Mouse (Mus musculus) kidney, adult 18-20 months (tissue): ENCODE measurements around the gene Rnf152.

Source experiments
- DNase-seq: peaks from one replicate; pipeline ENCODE4 v3.0.0; 2021

Gene Rnf152

DNA sequence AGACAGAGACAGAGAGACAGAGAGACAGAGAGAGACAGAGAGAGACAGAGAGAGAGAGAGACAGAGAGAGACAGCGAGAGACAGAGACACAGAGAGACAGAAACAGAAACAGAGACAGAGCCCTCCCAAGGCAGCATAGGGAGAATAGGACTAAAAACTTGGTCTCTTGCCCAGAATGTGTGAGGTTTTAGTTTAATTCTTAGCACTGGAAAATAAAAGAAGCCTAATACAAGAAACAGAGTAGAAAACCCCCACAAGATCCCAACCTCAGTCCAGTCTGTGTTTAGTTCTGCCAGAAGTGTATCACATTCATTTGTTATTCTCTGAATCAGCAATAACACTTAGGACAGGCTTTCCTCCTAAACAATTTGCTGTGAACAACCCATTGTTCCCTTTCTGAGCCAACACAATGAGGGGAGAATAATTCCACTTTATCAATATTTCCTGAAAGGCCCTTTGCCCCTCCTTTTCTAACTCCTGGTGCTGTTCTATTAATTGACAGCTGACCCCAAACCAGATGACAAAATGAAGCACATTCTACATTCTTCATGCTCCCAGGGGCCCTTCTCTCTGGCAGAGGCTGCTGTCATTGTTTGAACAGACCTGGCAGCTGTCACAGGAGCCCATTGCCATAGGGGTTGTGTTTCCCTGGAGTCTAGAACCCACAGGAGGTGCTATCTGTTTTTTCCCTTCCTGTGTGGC, 44.5 kb downstream of the Rnf152 start:
- no peak for DNase-seq

DNA sequence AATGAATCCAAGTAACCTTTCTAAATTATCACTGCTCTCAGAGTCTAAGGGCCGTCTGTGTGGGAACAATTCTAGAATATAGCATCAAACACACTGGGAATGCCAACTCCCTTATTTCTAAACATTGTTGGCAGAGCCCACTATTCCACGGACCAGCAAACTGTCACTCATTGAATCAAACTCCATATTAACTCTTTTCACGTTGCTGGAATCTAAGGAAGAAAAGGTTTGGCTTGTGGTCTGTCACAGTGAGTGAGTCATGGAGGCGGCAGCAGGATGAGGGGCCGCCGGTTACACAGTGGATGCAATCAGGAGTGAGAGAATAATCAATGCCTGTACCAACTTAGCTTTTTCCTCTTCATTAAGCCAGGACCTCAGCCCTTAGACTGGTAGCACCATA, 54.3 kb downstream of the Rnf152 start:
- no peak for DNase-seq

- peak; percentile 30 for DNase-seq
These were observed 54.7 kb downstream of the Rnf152 start for GRCm38 (mm10) chr1:105301764-105302163.

DNA sequence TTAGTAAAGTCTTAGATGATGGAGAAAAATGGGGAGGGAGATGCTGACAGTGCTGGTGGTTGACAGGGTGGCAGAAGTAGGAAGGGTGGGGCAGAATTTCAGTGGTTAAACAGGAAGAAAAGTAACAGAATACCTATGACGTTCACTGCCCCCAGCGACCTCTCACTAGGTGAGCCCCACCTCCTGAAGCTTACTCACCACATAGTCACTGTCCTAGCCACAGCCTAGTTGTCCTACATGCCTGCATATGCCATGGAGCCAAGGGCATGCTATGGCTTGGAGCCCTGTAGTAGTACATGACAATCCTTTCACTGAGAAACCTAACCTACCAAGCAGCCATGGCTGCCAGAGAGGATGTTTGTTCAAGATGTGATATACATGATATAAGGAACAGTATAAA, 64.7 kb downstream of the Rnf152 start:
- DNase-seq = no peak

DNA sequence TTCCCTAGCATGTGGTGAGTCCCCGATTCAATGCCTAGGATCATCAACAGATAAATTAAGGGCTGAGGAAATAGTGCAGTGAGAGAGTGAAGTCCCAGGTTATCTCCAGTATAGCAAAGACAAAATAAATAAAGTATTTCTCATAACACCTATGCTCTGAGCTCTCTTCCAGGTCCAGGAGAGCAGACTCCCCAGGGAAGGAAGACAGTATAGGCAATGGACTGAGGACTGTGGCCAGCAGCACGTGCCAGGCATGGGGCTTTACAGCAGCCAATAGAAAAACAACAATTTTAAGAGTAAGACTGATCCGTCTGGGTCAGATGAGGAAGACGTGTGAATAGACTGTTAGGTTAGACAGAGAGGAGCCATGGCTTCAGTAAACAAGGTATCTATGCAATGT, 69.0 kb downstream of the Rnf152 start:
- no peak for DNase-seq

GRCm38 (mm10) chr1:105286906-105287305, 69.6 kb downstream of the Rnf152 start:
- no peak for DNase-seq

- no peak for DNase-seq
These were observed 71.5 kb downstream of the Rnf152 start for GRCm38 (mm10) chr1:105285001-105285400.

- no peak for DNase-seq
These were observed 72.4 kb downstream of the Rnf152 start for GRCm38 (mm10) chr1:105284116-105284515.

- no peak for DNase-seq
These were observed 75.2 kb downstream of the Rnf152 start for GRCm38 (mm10) chr1:105281277-105281676.

DNA sequence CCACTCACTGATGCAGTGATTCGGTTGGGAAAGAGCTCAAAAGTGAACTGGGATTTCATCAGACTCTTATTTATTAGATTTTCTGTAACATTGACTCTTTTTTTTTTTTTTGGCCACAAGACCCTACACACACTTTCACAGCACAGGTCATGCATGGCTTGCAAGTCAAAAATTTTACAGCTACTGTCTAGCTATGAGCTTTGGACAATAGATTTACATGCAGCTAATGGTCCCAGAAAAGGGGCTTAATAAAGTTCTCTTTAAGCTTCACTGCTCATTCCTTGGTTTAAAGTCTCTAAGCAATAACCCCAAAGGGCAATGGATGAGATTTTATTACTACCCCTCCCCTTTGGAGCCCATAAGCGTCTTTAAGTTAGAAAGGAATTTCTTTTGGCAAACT, 76.3 kb downstream of the Rnf152 start:
- DNase-seq = no peak

DNA sequence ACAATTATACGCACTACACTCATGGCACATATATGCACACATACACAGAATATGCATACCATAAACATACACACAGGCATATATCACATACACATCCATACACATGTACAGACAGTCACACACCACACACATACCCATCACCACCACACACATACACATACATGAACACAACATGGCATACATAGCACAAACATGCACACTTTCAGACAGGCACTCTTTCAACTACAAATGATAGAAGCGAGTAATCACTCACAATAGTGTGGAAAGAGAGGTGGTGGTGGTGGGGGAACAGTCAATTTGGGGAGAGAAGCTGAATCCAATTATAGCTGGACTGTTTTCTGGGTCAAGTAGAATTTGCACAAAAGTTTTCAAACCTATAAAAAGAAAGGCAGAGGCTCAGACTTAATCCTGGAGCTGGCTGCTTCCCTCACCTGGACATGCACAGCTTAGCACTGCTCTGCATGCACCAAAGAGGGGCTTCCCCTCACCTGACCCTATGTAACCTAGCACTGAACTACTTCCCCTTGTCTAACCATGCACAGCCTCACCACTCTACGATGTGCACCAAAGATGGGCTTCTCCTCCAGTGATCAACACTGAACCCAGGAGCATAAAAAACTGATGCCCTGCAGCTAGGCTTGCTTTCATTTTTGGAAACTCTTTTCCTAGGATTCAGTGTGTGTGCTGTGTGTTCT, 81.9 kb downstream of the Rnf152 start:
- no peak for DNase-seq

GRCm38 (mm10) chr1:105271104-105271503, 85.4 kb downstream of the Rnf152 start:
- DNase-seq = no peak

GRCm38 (mm10) chr1:105263283-105264033, 93.1 kb downstream of the Rnf152 start:
- no peak for DNase-seq

GRCm38 (mm10) chr1:105260200-105260599, 96.3 kb downstream of the Rnf152 start:
- DNase-seq = no peak

DNA sequence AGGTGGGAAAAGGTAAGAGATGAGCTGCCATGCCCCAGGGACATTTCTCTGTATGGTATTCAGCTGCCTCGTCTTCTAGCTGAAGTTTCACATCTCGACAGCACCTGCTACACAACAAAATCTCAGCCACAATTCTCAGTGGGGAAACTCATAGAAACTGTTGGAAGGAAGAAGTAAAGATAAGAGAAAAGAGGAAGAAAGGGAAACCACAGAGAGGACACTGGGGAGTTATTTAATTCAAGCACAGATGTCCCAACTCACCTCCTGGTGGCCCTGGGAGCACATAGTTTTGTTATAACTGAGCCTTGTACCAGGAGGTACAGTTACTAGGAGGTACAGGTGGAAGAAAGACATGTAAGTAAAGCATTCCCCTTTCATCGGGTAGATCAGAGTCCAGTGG, 99.3 kb downstream of the Rnf152 start:
- DNase-seq = no peak

DNA sequence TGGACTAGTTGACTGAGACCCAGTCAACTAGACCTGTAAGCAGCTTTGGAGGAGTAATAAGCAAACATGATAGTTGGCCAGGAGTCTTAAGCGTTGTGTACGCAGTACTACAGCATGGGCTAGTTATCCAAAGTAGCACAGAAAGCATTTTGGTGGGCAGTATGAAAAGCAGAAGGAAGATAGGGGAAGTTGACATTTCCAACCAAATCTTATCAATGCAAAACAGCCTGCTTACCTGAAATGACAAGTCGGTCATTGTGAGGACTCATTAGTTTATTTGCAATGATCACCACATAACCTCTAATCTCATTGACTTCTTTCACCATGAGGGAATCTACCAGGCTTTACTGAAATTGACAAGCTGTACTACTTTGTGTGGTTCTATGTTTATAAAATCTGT, 107.3 kb downstream of the Rnf152 start:
- DNase-seq = no peak

DNA sequence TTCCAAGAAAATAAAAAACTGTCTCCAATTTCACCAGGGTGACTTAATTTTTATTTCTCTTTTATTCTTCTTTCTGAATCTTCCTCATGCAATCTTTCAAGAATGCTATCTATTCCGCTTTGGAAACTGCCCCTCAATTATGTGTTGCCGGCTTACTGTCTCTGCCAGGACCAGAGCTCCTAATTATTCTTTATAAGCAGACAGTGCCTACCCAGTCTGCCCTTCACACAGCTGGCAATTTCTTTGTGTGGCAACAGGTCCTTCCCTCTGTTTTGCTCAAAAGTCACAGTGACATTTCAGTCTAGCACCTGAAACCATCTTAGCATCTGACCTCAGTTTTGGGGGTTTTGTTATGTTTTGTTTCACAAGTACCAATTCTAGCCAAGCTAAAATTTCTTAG, 109.9 kb downstream of the Rnf152 start:
- no peak for DNase-seq

DNA sequence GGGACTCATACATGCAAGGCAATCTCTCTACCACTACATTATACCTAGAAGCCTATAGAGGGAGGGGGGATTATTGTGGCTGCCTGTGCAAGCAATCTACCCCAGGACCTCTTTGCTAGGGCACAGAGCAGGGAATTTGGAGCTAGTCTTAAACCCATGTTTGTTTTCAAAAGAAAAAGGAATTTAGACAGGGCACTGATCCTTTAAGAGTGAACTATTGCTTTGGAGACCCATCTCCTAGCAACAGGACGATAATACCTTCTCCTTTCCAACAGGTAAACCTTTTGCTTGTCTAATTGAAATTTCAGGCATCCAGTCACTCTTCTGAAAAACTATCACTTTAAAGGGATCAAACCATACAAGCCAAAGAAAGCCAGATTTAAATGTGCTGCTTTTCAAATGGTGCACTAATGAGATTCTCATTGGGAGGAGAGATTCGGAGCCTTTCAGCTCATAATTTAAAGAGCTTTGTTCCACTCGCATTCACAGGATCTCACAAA, 110.4 kb downstream of the Rnf152 start:
- no peak for DNase-seq

DNA sequence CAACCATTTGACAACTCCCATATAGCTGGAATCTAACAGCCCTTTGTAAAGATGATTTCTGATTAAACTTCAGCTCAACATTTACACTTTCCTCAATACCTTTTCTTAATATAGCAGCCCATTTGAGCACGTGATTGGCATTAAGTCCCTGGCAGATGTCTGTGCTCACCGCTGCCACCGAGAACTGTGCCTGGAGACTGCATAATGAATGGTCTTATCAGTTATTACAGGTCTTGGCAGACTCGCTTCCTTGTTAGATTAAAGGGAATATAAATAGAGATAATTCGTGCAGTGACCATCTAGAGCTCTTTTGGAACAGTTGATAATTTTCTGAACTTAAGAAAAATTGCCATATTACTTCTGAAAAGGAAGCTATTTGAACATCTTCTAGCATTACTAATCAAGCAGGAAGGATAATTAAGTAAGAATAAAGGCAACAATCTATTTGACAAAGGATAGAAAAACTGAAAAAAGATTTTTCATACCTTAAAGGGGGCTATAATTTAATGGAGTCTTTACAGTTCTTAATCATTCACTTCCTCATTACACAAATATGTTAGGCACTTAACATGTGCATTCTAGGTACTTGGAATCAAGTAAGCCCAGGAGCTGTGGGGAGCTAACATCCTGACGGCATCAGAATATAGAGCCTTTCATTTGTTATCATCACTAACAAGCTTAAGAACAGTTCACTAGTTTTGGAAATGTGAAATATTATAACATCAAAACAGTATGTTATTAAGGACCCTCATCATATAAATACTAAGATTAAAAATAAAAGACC, 113.0 kb downstream of the Rnf152 start:
- DNase-seq = no peak

- DNase-seq = no peak
These were observed 116.3 kb downstream of the Rnf152 start for GRCm38 (mm10) chr1:105240185-105240584.
